Mouse (Mus musculus): ENCODE results near the gene Zfp212. TPM values are rescaled to one million over a fixed set of nuclear protein-coding genes. Genes with fewer than 3 reads are reported as not detected.
A peak's percentile ranks its signal among the peaks of the same experiment; 100 is the strongest.

Zfp212 gene
- polyA plus RNA-seq, 1 experiment from 2014 or later, result 5.3 TPM

GRCm38 (mm10) chr6:47906326-47906725, 13.9 kb upstream of the Zfp212 start:
- Histone ChIP-seq H3K36me3 (ENCODE audit: inconsistent target) (peaks cover 43% of the 10 kb centered on the region; the same call in 1 of the 2 replicates), H3K27ac (no peak overlapping the region), H3K79me2 (ENCODE audit: inconsistent target) (no peaks in the 10 kb centered on the region), H3K4me3 (ENCODE audit: inconsistent target) (no peak overlapping the region)
- 89% methylated on average over 5 of the region's 5 CpGs for WGBS (ENCODE audit: missing documents)

GRCm38 (mm10) chr6:47909007-47909406, 11.3 kb upstream of the Zfp212 start:
- Histone ChIP-seq H3K79me2 (ENCODE audit: inconsistent target) (no peaks in the 10 kb centered on the region), H3K27ac (no peak overlapping the region), H3K4me3 (ENCODE audit: inconsistent target) (no peak overlapping the region), H3K36me3 (ENCODE audit: inconsistent target) (0 out of 2 replicates have a peak, but pooled peaks cover 21% of the 10 kb centered on the region)
- 86% methylated on average over 1 of the region's 1 CpGs for WGBS (ENCODE audit: missing documents)

- H3K36me3 ChIP-seq (ENCODE audit: inconsistent target), result 0 out of 2 replicates have a peak, but pooled peaks cover 2% of the 10 kb centered on the region
- H3K27ac ChIP-seq, result no peak overlapping the region
- no CpG with 5 or more reads among the region's 1 CpGs for WGBS (ENCODE audit: missing documents)
- H3K79me2 ChIP-seq (ENCODE audit: inconsistent target), result no peaks in the 10 kb centered on the region
- no peak overlapping the region for H3K4me3 ChIP-seq (ENCODE audit: inconsistent target)
Measured at GRCm38 (mm10) chr6:47911650-47912049, 8.6 kb upstream of the Zfp212 start.

- 75% methylated on average over 3 of the region's 3 CpGs for WGBS (ENCODE audit: missing documents)
- Histone ChIP-seq H3K79me2 (ENCODE audit: inconsistent target) (no peaks in the 10 kb centered on the region), H3K36me3 (ENCODE audit: inconsistent target) (no peaks in the 10 kb centered on the region), H3K27ac (no peak overlapping the region), H3K4me3 (ENCODE audit: inconsistent target) (no peak overlapping the region)
Measured at GRCm38 (mm10) chr6:47912991-47913390, 7.3 kb upstream of the Zfp212 start.

GRCm38 (mm10) chr6:47917051-47917450, 3.2 kb upstream of the Zfp212 start:
- Histone ChIP-seq H3K79me2 (ENCODE audit: inconsistent target) (peaks cover 13% of the 10 kb centered on the region), H3K36me3 (ENCODE audit: inconsistent target) (no peaks in the 10 kb centered on the region), H3K27ac (no peak overlapping the region), H3K4me3 (ENCODE audit: inconsistent target) (no peak overlapping the region)
- WGBS (ENCODE audit: missing documents), result 88% methylated on average over 5 of the region's 5 CpGs

GRCm38 (mm10) chr6:47918768-47919274, 1.5 kb upstream of the Zfp212 start:
- Histone ChIP-seq H3K79me2 (ENCODE audit: inconsistent target) (peaks cover 30% of the 10 kb centered on the region), H3K36me3 (ENCODE audit: inconsistent target) (no peaks in the 10 kb centered on the region), H3K27ac (no peak overlapping the region), H3K4me3 (ENCODE audit: inconsistent target) (no peak overlapping the region)
- whole genome bisulfite sequencing (ENCODE audit: missing documents), result 100% methylated on average over 3 of the region's 3 CpGs

- H3K27ac ChIP-seq, result peak overlapping the region; percentile 76; the same call in 1 of the 2 replicates
- 31% methylated on average over 11 of the region's 11 CpGs for WGBS (ENCODE audit: missing documents)
Measured at GRCm38 (mm10) chr6:47919646-47920446, 430 bp upstream of the Zfp212 start.

GRCm38 (mm10) chr6:47942461-47942860, 22.2 kb downstream of the Zfp212 start:
- 69% methylated on average over 12 of the region's 12 CpGs for WGBS (ENCODE audit: missing documents)
- Histone ChIP-seq H3K79me2 (ENCODE audit: inconsistent target) (no peaks in the 10 kb centered on the region), H3K4me3 (ENCODE audit: inconsistent target) (no peak overlapping the region; the same call in 1 of the 2 replicates), H3K27ac (no peak overlapping the region), H3K36me3 (ENCODE audit: inconsistent target) (no peaks in the 10 kb centered on the region)

More at GRCm38 (mm10) chr6:47919646-47920446, 430 bp upstream of the Zfp212 start:
- Histone ChIP-seq H3K4me3 (ENCODE audit: inconsistent target) (peak overlapping the region; percentile 96), H3K79me2 (ENCODE audit: inconsistent target) (peaks cover 41% of the 10 kb centered on the region), H3K36me3 (ENCODE audit: inconsistent target) (no peaks in the 10 kb centered on the region)

GRCm38 (mm10) chr6:47943021-47943691, 22.9 kb downstream of the Zfp212 start:
- 25% methylated on average over 63 of the region's 64 CpGs for WGBS (ENCODE audit: missing documents)
- Histone ChIP-seq H3K4me3 (ENCODE audit: inconsistent target) (peak overlapping the region; percentile 7; the same call in 1 of the 2 replicates), H3K79me2 (ENCODE audit: inconsistent target) (no peaks in the 10 kb centered on the region), H3K27ac (no peak overlapping the region), H3K36me3 (ENCODE audit: inconsistent target) (no peaks in the 10 kb centered on the region)

- Histone ChIP-seq H3K36me3 (ENCODE audit: inconsistent target) (no peaks in the 10 kb centered on the region), H3K27ac (no peak overlapping the region), H3K79me2 (ENCODE audit: inconsistent target) (no peaks in the 10 kb centered on the region), H3K4me3 (ENCODE audit: inconsistent target) (peak overlapping the region; percentile 7; the same call in 1 of the 2 replicates)
- WGBS (ENCODE audit: missing documents), result 66% methylated on average over 3 of the region's 3 CpGs
Measured at GRCm38 (mm10) chr6:47943721-47944120, 23.4 kb downstream of the Zfp212 start.

GRCm38 (mm10) chr6:47947388-47947787, 27.1 kb downstream of the Zfp212 start:
- H3K36me3 ChIP-seq (ENCODE audit: inconsistent target), result no peaks in the 10 kb centered on the region
- no peak overlapping the region for H3K27ac ChIP-seq
- no peak overlapping the region for H3K4me3 ChIP-seq (ENCODE audit: inconsistent target)
- WGBS (ENCODE audit: missing documents), result 97% methylated on average over 4 of the region's 4 CpGs
- no peaks in the 10 kb centered on the region for H3K79me2 ChIP-seq (ENCODE audit: inconsistent target)

GRCm38 (mm10) chr6:47953191-47953726, 33.0 kb downstream of the Zfp212 start, which contains the start of gene Zfp956:
TSS of gene Zfp956 (plus strand) at chr6:47953390.
- H3K27ac ChIP-seq, result no peak within 1 kb of the TSS
- H3K79me2 ChIP-seq (ENCODE audit: inconsistent target), result no peaks in the 10 kb centered on the region
- no peaks in the 10 kb centered on the region for H3K36me3 ChIP-seq (ENCODE audit: inconsistent target)
- H3K4me3 ChIP-seq (ENCODE audit: inconsistent target), result peak within 1 kb of the TSS; percentile 91
- WGBS (ENCODE audit: missing documents), result 2% methylated on average over 31 of the region's 31 CpGs

GRCm38 (mm10) chr6:47954425-47954824, 34.1 kb downstream of the Zfp212 start:
- 77% methylated on average over 3 of the region's 3 CpGs for WGBS (ENCODE audit: missing documents)
- H3K4me3 ChIP-seq (ENCODE audit: inconsistent target), result no peak overlapping the region; the same call in 1 of the 2 replicates
- H3K79me2 ChIP-seq (ENCODE audit: inconsistent target), result no peaks in the 10 kb centered on the region
- H3K27ac ChIP-seq, result no peak overlapping the region
- H3K36me3 ChIP-seq (ENCODE audit: inconsistent target), result no peaks in the 10 kb centered on the region

- H3K36me3 ChIP-seq (ENCODE audit: inconsistent target), result peaks cover 6% of the 10 kb centered on the region; the same call in 1 of the 2 replicates
Measured at GRCm38 (mm10) chr6:47957816-47958215, 37.5 kb downstream of the Zfp212 start.

More at GRCm38 (mm10) chr6:47957816-47958215, 37.5 kb downstream of the Zfp212 start:
- Histone ChIP-seq H3K4me3 (ENCODE audit: inconsistent target) (no peak overlapping the region), H3K79me2 (ENCODE audit: inconsistent target) (no peaks in the 10 kb centered on the region), H3K27ac (no peak overlapping the region)

Data from macrophage (primary cell).